Mouse (Mus musculus): ENCODE data around the gene Gm10490.
A peak's percentile ranks its signal among the peaks of the same experiment; 100 is the strongest.
"Not testable (repeated sequence)": the region's sequence is repeated elsewhere in the genome, so short reads cannot be mapped to it uniquely, and the experiment has no call there.

Gm10490 gene

GRCm38 (mm10) chrX:7909242-7909641 is at the start of gene Gm10490:
TSS of gene Gm10490 (plus strand) at chrX:7909542.
- DNase-seq (ENCODE audit: extremely low read depth, insufficient read length, low spot score): not testable (repeated sequence)

- no peak for DNase-seq (ENCODE audit: extremely low read depth, insufficient read length, low spot score)
Observed at GRCm38 (mm10) chrX:7863181-7863580, 46.2 kb upstream of the Gm10490 start.

GRCm38 (mm10) chrX:7864551-7864950 is 44.8 kb upstream of the Gm10490 start:
- DNase-seq (ENCODE audit: extremely low read depth, insufficient read length, low spot score): no peak

DNA sequence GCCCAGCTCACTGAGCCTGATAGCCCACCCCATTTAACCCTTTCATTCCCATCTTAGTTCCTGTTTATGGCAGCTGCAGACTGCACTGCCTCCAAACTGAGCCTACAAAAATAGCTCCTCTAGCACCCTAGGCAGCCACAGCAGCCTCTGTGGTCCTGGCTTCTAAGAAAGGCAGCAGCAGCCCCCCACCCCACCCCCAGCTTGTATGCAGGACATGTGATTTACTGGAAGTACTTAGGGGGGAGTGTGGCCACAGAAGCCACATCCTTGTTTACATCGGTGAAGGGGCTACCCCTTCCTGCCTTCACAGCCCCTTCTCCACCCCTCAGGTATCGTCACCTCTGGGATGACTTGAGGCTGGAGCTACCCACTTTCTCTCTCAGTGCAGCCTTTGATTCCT is 44.0 kb upstream of the Gm10490 start:
- no peak for DNase-seq (ENCODE audit: extremely low read depth, insufficient read length, low spot score)

DNA sequence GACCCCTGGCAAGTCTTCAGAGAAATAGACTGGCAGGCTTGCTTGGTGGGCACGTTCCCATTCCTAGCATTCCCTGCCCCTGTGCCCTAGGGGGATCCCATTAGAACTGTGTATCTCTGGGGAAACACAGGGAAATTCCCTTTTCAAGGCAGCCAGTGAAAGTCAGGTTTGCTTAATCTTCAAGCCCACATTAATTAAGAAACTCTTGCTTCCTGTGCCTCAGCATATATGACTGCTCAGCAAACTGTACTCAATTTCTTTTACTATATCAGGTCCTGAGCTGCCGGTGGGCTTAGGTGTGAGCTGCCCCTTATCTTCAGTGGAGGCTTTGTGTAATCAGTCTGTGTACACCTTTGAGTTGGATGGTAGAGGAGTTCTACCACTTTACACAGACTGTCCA is 43.6 kb upstream of the Gm10490 start:
- no peak for DNase-seq (ENCODE audit: extremely low read depth, insufficient read length, low spot score)

- no peak for DNase-seq (ENCODE audit: extremely low read depth, insufficient read length, low spot score)
Observed at GRCm38 (mm10) chrX:7867141-7867540, 42.2 kb upstream of the Gm10490 start.

DNA sequence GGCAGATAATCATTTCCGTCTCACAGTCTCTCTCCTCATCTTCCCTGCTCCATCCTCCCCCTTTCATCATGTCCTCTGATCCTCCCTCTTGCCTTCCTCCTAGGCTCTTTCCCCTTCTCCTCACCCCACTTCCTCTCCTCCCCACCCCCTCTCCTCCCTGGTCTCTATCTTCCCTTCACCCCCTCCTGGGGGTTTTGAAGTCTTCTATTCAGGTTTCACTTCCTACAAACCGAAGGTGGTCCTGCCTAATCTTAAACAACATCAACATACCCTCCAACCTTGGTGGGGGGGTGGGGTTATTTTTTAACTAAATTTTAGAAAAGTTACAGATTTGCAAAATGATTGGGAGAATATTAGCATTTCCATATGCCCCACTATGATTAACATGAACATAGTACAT is 40.8 kb upstream of the Gm10490 start:
- DNase-seq (ENCODE audit: extremely low read depth, insufficient read length, low spot score): no peak

DNA sequence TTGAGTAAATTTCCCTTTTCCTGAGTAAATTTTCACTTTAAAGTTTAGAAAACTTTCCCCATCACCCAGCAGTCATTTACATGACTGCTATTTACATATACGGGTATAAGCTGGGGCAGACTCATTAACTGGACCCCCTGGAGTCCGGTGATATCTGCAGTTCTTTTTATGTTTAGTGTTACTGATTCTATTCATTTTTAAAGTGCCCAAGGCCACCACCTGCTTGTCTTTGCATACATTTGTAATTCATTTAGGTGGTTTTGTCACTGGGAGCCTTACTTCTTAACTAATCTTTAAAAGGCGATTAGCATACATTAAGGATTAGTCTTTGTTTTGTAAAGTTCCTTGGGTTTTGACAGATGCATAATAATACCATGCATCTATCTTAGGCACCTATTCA is 39.5 kb upstream of the Gm10490 start:
- no peak for DNase-seq (ENCODE audit: extremely low read depth, insufficient read length, low spot score)

DNA sequence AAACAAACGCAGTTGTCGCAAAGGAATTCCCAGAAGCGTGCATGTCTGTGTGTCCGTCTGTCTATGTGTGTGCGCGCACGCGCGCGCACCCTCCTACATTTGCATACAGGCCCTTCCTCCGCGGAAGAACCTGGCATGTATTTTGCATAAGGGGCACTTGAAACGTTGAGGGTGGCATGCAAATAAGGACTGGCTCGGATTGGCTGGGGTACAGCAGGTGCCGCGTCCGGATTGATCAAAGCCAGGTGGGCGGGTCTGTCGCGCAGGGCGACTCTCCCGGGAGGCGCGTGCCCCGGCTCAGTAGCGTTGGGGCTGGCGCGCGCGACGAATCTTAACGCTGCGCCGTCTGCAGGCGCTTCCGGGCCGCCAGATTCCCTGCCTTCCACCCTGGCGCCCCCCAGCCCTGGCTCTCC is 31.3 kb upstream of the Gm10490 start, which contains the start of gene Pim2:
Gene Pim2, plus strand, starts transcription at position 256 of the 413 bp plus-strand sequence.
- DNase-seq (ENCODE audit: extremely low read depth, insufficient read length, low spot score): peak; percentile 89

DNA sequence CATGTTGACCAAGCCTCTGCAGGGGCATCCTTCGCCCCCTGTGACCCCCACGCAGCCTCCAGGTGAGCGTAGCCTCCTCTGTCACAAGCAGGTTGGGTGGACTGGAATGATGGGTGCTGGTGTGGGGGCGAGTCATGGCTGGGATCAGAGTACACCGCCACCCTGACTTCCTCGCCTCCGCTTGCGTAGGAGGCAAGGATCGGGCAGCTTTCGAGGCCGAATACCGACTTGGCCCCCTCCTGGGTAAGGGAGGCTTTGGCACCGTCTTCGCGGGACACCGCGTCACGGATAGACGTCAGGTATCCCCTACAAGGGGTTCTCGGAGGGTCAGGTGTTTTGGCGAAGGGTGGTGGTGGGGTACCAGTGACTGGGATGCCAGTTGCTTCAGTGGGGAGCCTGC is 30.8 kb upstream of the Gm10490 start:
- no peak for DNase-seq (ENCODE audit: extremely low read depth, insufficient read length, low spot score)

DNA sequence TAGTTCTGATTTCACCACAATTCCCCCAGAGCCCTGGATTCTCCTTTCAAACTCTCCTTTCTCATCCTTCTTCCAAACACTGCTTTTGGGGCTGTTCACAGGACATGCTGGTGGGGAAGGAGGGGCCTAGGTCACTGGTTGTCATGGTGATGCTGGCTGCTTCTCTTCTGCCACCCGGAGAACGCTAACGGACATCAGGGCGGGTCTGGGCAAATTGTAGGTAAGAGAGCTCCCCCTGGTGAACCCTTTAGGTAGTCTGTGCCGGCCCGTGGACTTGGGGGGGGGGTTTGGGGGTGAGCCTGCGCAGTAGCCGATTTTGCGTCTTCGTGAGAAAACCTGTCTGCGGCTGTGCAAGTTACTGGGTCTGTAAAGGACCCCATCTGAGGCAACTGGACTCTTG is 29.5 kb upstream of the Gm10490 start:
- peak; percentile 24 for DNase-seq (ENCODE audit: extremely low read depth, insufficient read length, low spot score)

DNA sequence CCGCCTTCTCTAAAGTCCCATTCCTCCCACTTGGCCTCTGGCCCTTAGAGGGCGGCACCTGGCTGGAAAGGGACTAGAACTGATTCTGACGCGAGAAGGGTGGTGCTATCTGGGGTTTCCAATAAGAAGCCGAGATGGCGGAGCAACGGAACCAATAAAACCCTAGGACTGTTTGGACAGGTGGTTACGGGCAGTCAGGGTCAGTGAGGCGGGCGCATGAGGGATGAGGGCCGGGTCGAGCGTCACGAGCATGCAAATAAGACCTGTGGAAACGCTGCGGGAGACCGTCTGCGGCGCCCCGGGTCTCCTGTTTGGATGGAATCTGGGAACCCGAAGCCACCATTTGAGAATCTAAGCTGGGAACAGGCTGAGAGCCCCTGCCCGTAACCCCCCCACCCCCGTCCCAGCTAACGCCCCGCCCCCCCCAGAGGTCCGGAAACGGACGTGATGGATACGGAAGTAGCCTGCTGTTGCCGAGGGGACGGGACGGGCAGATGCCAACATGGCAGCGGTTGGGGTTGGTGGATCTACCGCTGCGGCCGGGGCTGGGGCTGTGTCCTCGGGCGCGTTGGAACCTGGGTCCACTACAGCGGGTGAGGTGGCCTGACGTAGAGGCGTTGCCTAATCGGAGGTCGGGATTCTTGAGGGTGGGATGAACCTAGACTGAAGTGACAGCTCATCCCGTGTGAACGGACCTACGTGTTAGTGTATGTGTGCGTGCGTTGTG is 25.3 kb upstream of the Gm10490 start, which contains the start of gene Slc35a2:
Gene Slc35a2, plus strand, starts transcription at position 188 of the 727 bp plus-strand sequence.
- DNase-seq (ENCODE audit: extremely low read depth, insufficient read length, low spot score): peak; percentile 87

DNA sequence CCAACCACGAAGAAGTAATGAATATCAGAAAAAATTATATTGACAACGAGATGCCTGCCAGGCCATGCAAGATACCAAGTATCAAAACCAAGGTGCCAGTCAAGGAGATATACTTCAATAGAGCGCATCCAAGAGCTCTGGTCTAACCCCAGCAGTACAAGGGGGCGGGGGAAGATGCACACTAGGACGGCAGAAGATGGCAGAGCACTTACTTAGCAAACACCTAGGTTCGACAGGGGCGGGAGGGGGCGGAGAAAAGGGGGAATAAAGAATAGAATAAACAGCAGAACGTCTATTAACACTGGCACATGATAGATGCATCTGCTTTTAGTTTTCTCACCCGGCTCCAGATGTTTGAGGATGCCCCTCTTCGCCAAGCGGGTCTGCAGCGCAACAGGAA is 11.1 kb upstream of the Gm10490 start:
- DNase-seq (ENCODE audit: extremely low read depth, insufficient read length, low spot score): no peak

GRCm38 (mm10) chrX:7898880-7899874 is 10.2 kb upstream of the Gm10490 start, which contains the start of the genes Pqbp1 and Timm17b:
TSS of gene Pqbp1 (minus strand) at chrX:7899269.
TSS of gene Timm17b (plus strand) at chrX:7899357.
- peak; percentile 88 for DNase-seq (ENCODE audit: extremely low read depth, insufficient read length, low spot score)

DNA sequence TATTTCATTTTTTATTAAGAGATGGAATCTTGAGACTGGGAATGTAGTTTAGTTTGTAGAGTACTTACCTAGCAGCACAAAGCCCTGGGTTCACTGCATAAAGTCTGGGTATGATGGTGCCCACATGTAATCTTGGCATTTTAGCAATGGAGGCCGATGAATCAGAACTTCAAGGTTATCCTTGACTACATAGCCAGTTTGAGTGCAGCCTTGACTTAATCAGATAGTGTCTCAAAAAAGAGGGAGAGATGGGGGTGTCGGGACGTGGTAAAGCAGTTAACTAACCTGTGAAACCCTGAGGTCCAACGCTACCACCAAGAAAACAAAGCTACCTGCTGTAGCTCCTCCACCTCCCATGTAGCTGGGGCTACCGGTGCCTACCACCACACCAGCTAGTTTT is 4.9 kb upstream of the Gm10490 start:
- no peak for DNase-seq (ENCODE audit: extremely low read depth, insufficient read length, low spot score)

DNA sequence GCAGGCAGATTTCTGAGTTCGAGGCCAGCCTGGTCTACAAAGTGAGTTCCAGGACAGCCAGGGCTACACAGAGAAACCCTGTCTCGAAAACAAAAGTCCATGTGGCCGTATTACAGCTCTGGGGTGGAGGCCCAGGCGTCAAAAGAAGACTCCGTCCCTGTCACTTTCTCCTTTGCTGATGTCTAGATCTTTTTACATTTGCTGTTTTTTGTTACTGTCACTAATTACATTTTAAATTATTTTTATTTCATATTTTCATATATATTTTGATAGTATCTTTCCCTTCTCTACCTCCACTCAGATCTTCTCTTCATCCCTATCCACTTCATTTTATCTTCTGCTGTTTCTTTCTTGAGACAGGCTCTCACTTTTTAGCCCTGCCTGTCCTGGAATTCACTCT is 1.6 kb upstream of the Gm10490 start, which contains the start of gene Gm10491:
Gene Gm10491, minus strand, starts transcription at position 101 of the 400 bp plus-strand sequence.
- DNase-seq (ENCODE audit: extremely low read depth, insufficient read length, low spot score): no peak

- no peak for DNase-seq (ENCODE audit: extremely low read depth, insufficient read length, low spot score)
Observed at GRCm38 (mm10) chrX:7910473-7910872, 1.1 kb downstream of the Gm10490 start.

DNA sequence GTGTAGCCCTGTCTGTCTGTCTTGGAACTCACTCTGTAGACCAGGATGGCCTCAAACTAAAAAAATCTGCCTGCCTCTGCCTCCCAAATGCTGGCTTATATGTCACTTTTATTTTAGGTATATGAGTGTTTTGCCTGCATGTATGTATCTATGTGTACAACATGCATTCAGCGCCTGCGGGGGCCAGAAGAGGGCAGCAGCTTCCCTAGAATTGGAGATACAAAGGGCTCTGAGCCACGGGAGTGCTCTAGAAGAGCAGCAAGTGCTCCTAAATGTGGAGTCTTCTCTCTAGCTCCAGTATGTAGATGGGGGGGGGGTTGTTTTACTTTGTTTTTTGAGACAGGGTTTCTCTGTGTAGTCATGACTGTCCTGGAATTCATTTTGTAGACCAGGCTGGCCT is 6.3 kb downstream of the Gm10490 start:
- not testable (repeated sequence) for DNase-seq (ENCODE audit: extremely low read depth, insufficient read length, low spot score)

GRCm38 (mm10) chrX:7917960-7918359 is 8.6 kb downstream of the Gm10490 start:
- not testable (repeated sequence) for DNase-seq (ENCODE audit: extremely low read depth, insufficient read length, low spot score)

DNA sequence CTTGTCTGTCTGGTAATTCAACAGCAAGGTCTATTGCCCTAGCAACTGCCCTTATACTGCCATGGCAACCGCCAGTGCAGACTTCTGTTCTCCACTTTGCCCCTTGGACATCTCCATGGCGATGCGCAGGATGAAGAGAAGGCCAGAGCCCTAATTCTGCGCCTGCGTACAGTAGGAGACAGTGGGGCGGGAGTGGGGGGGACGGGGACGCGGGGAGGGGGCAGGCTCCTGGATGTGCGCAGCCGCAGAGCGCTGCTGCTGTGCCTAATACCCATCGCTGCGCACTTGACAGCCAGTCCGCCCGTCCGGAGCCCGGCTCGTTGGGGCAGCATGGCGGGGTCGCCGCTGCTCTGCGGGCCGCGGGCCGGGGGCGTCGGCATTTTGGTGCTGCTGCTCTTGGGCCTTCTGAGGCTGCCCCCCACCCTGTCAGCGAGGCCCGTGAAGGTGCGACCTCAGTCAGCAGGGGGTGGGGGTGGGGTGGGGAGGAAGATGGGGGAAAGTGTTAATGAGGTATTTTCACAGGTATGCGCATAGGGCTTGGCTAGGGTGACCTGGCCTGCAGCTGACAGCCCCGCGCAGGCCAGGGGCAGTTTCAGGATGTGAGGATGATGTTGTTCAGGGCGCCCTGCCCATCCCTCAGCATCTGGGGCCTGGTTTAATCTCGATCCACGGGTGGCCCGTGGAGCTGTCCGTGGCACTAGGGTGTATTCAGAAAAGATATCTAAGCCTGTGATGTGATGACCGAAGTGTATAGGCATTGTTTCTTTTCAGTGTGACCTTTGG is 10.4 kb downstream of the Gm10490 start, which contains the start of gene Pcsk1n:
Gene Pcsk1n, plus strand, starts transcription at position 222 of the 783 bp plus-strand sequence.
- DNase-seq (ENCODE audit: extremely low read depth, insufficient read length, low spot score): no peak
